Mouse (Mus musculus): ENCODE measurements at regions not wholly inside any gene's neighbourhood (a gene's known extent, or its start where the extent isn't known, plus 50 kb on each side); places are given as distances from the start of the nearest gene placed in this dataset.

GRCm38 (mm10) chr16:15252666-15253347, 64.5 kb upstream of the Gm21897 start:
- no peaks in the 10 kb centered on the region for H3K4me1 ChIP-seq (ENCODE audit: insufficient read depth, low read depth, low read length)
- no peak overlapping the region for H3K27ac ChIP-seq (ENCODE audit: low read length)
- no peak for DNase-seq (ENCODE audit: low spot score)
- TF ChIP-seq CTCF (IDR thresholded peaks at IDR 0.05) (no peak), EP300 (IDR thresholded peaks at IDR 0.05) (no peak)
- WGBS: 67% methylated on average over 6 of the region's 6 CpGs
- H3K36me3 ChIP-seq (ENCODE audit: insufficient read depth, low read length): no peaks in the 10 kb centered on the region
- H3K9ac ChIP-seq (replicated peaks; ENCODE audit: low read depth): no peak overlapping the region
- no peaks in the 10 kb centered on the region for H3K9me3 ChIP-seq (ENCODE audit: low read length)
- peak; percentile 61 for ATAC-seq
- H3K27me3 ChIP-seq (replicated peaks; ENCODE audit: insufficient read depth, low read length): no peaks in the 10 kb centered on the region
- no peak overlapping the region for H3K4me3 ChIP-seq (ENCODE audit: low read depth, low read length)
- H3K4me2 ChIP-seq (replicated peaks; ENCODE audit: low read depth, low read length): no peak overlapping the region

GRCm38 (mm10) chr16:15253348-15253693, 63.9 kb upstream of the Gm21897 start:
- Histone ChIP-seq H3K4me2 (replicated peaks; ENCODE audit: low read depth, low read length) (no peak overlapping the region), H3K9ac (replicated peaks; ENCODE audit: low read depth) (no peak overlapping the region), H3K4me1 (ENCODE audit: insufficient read depth, low read depth, low read length) (no peaks in the 10 kb centered on the region), H3K4me3 (ENCODE audit: low read depth, low read length) (no peak overlapping the region), H3K27me3 (replicated peaks; ENCODE audit: insufficient read depth, low read length) (no peaks in the 10 kb centered on the region), H3K9me3 (ENCODE audit: low read length) (no peaks in the 10 kb centered on the region), H3K36me3 (ENCODE audit: insufficient read depth, low read length) (no peaks in the 10 kb centered on the region), H3K27ac (ENCODE audit: low read length) (no peak overlapping the region)
- 43% methylated on average over 3 of the region's 3 CpGs for WGBS
- TF ChIP-seq EP300 (IDR thresholded peaks at IDR 0.05): no peak
- TF ChIP-seq CTCF (IDR thresholded peaks at IDR 0.05): no peak
- DNase-seq (ENCODE audit: low spot score) (peak; percentile 46), ATAC-seq (peak; percentile 49)

- WGBS: 62% methylated on average over 2 of the region's 2 CpGs
- Histone ChIP-seq H3K9ac (replicated peaks; ENCODE audit: low read depth) (no peak overlapping the region), H3K27me3 (replicated peaks; ENCODE audit: insufficient read depth, low read length) (no peaks in the 10 kb centered on the region), H3K4me2 (replicated peaks; ENCODE audit: low read depth, low read length) (no peak overlapping the region), H3K27ac (ENCODE audit: low read length) (no peak overlapping the region), H3K4me3 (ENCODE audit: low read depth, low read length) (no peak overlapping the region), H3K4me1 (ENCODE audit: insufficient read depth, low read depth, low read length) (no peaks in the 10 kb centered on the region; the same call in 1 of the 2 replicates), H3K36me3 (ENCODE audit: insufficient read depth, low read length) (no peaks in the 10 kb centered on the region), H3K9me3 (ENCODE audit: low read length) (no peaks in the 10 kb centered on the region)
- DNase-seq (ENCODE audit: low spot score): no peak
- no peak for TF ChIP-seq CTCF (IDR thresholded peaks at IDR 0.05)
- ATAC-seq: no peak
Observed at GRCm38 (mm10) chr16:15254669-15255068, 62.6 kb upstream of the Gm21897 start.

DNA sequence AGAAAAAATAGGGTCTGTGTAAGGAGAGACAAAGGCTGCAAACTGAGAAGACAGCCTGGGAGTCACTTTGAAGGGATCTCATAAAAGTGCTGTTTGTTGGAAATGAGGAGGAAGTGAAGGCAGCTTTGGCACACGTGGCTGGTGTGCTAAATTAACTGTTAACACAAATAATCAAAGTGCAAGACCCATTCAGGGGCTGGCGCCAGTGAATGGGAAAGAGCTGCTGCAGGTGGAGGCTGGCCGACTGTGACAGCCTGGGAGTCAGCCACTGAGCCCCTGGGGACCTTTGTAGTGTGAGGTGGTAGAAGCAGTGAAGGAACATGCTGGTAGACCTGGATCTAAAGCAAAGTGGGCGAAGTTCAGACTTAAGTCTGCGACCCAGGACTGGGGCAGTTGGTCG, 57.8 kb upstream of the Gm21897 start:
- ATAC-seq (no peak), DNase-seq (ENCODE audit: low spot score) (no peak)
- Histone ChIP-seq H3K4me1 (ENCODE audit: insufficient read depth, low read depth, low read length) (no peaks in the 10 kb centered on the region; the same call in 1 of the 2 replicates), H3K27ac (ENCODE audit: low read length) (no peak overlapping the region), H3K9me3 (ENCODE audit: low read length) (no peaks in the 10 kb centered on the region), H3K36me3 (ENCODE audit: insufficient read depth, low read length) (no peaks in the 10 kb centered on the region), H3K27me3 (replicated peaks; ENCODE audit: insufficient read depth, low read length) (no peaks in the 10 kb centered on the region), H3K4me3 (ENCODE audit: low read depth, low read length) (no peak overlapping the region), H3K4me2 (replicated peaks; ENCODE audit: low read depth, low read length) (no peak overlapping the region), H3K9ac (replicated peaks; ENCODE audit: low read depth) (no peak overlapping the region)
- TF ChIP-seq CTCF (IDR thresholded peaks at IDR 0.05): no peak
- TF ChIP-seq EP300 (IDR thresholded peaks at IDR 0.05): no peak
- WGBS: 47% methylated on average over 6 of the region's 6 CpGs

- 42% methylated on average over 4 of the region's 4 CpGs for WGBS
- Histone ChIP-seq H3K27me3 (replicated peaks; ENCODE audit: insufficient read depth, low read length) (no peaks in the 10 kb centered on the region), H3K4me1 (ENCODE audit: insufficient read depth, low read depth, low read length) (no peaks in the 10 kb centered on the region; the same call in 1 of the 2 replicates), H3K9me3 (ENCODE audit: low read length) (no peaks in the 10 kb centered on the region), H3K4me3 (ENCODE audit: low read depth, low read length) (no peak overlapping the region), H3K9ac (replicated peaks; ENCODE audit: low read depth) (no peak overlapping the region), H3K27ac (ENCODE audit: low read length) (no peak overlapping the region), H3K36me3 (ENCODE audit: insufficient read depth, low read length) (no peaks in the 10 kb centered on the region), H3K4me2 (replicated peaks; ENCODE audit: low read depth, low read length) (no peak overlapping the region)
- TF ChIP-seq EP300 (IDR thresholded peaks at IDR 0.05) (no peak), CTCF (IDR thresholded peaks at IDR 0.05) (no peak)
- ATAC-seq (peak; percentile 30; the same call in 1 of the 2 replicates), DNase-seq (ENCODE audit: low spot score) (peak; percentile 13)
Observed at GRCm38 (mm10) chr16:15260069-15260468, 57.2 kb upstream of the Gm21897 start.
